Mouse (Mus musculus): ENCODE measurements around the gene Lactb.
A peak's percentile ranks its signal among the peaks of the same experiment; 100 is the strongest.

Gene Lactb

GRCm38 (mm10) chr9:66975239-66975645 lies at the start of gene Lactb:
Lactb (minus strand) TSS chr9:66975484.
- peak; percentile 93 to 96 for DNase-seq (ENCODE audit: low spot score in 2 of 2)

GRCm38 (mm10) chr9:67023371-67023770 lies 48.1 kb upstream of the Lactb start:
- no peak for DNase-seq (ENCODE audit: low spot score in 2 of 2)

GRCm38 (mm10) chr9:67020063-67020462 lies 44.8 kb upstream of the Lactb start:
- no peak for DNase-seq (ENCODE audit: low spot score in 2 of 2)

GRCm38 (mm10) chr9:67013501-67013900 lies 38.2 kb upstream of the Lactb start:
- DNase-seq (ENCODE audit: low spot score in 2 of 2): no peak

- DNase-seq (ENCODE audit: low spot score in 2 of 2): peak in 1 of 2 experiments; percentile 26
Measured at GRCm38 (mm10) chr9:67012470-67012869, 37.2 kb upstream of the Lactb start.

GRCm38 (mm10) chr9:67011483-67011882 lies 36.2 kb upstream of the Lactb start:
- DNase-seq (ENCODE audit: low spot score in 2 of 2): no peak

- no peak for DNase-seq (ENCODE audit: low spot score in 2 of 2)
Measured at GRCm38 (mm10) chr9:67008781-67009180, 33.5 kb upstream of the Lactb start.

- DNase-seq (ENCODE audit: low spot score in 2 of 2): no peak
Measured at GRCm38 (mm10) chr9:67006376-67006775, 31.1 kb upstream of the Lactb start.

DNA sequence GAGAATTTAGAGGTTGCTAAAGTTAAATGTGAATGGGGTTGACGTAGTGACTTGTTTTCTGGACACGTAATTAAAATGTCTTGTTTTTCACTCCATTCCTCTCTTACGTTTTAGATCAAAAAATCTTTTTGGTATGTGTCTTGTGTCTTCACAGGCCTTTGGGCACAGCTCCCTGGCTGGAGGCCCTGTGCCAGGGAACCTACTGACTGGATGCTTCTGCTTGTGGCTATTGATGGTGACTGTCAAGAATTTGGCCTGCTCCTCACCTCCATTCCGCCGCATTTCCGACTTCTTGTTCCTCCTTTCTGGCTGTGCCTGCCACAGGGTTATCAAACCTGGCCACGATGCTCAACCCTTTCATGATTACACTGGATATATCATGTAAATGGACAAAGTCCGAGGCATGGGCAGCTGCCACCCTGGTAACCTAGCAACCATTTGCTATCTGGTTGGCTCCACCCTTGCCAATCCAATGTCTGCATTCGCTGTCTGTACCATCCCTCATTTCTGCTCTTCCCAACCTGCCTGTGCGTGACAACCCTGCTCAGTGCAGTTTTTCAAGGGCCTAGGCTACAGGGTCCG lies 30.0 kb upstream of the Lactb start:
- no peak for DNase-seq (ENCODE audit: low spot score in 2 of 2)

GRCm38 (mm10) chr9:67003656-67004055 lies 28.4 kb upstream of the Lactb start:
- DNase-seq (ENCODE audit: low spot score in 2 of 2): no peak

GRCm38 (mm10) chr9:67003156-67003555 lies 27.9 kb upstream of the Lactb start:
- DNase-seq (ENCODE audit: low spot score in 2 of 2): no peak

DNA sequence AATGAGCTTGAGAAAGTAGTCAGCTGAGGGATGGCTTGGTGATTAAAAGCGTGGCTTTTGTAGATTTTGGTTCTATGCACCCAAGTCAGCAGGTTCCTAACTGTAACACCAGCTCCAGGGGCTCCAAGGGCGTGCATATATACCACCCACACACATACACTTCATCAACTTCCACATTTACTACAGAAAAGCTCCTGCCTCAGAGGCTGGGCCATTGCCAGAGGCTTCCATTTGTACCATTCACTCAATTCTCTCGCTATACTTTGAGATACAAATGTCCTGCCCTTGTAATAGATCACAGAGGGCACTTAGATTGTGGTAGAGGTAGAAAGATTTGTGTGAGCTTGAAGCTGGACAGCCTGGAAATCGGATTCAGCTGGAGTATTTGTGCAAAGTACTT lies 26.2 kb upstream of the Lactb start:
- DNase-seq (ENCODE audit: low spot score in 2 of 2): no peak

DNA sequence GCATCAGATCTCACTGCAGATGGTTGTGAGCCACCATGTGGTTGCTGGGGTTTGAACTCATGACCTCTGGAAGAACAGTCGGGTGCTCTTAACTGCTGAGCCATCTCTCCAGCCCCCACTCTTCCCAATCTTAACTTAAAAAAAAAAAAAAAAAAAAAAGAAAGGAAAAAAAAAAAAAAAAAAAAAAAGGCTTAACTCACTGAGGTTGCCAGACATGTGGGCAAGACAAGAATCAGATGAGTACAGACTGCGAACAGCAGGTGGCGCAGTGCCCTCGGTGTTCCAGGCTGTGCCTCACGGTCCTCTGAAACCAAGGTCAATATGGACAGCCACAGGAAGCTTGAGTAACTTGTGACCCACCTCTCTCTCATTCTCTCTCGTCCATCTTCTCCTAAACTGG lies 25.8 kb upstream of the Lactb start:
- peak; percentile 68 to 82 for DNase-seq (ENCODE audit: low spot score in 2 of 2)

DNA sequence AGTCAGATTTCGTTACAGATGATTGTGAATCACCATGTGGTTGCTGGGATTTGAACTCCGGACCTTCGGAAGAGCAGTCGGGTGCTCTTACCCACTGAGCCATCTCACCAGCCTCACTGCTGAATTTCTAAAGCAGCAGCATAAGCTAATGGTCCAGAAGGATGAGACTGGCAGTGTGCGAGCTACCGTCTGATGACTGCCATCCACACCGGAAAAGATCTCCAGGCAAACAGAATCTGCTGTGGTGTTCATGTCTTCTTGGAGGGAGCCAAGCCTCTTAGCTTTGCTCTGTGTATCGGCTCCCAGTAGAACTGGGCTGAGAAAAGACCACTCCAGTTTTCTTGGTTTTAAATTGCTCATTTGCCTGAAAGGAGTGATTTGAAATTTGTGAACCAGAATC lies 24.4 kb upstream of the Lactb start:
- no peak for DNase-seq (ENCODE audit: low spot score in 2 of 2)

- DNase-seq (ENCODE audit: low spot score in 2 of 2): no peak
Measured at GRCm38 (mm10) chr9:66991750-66992410, 16.6 kb upstream of the Lactb start.

DNA sequence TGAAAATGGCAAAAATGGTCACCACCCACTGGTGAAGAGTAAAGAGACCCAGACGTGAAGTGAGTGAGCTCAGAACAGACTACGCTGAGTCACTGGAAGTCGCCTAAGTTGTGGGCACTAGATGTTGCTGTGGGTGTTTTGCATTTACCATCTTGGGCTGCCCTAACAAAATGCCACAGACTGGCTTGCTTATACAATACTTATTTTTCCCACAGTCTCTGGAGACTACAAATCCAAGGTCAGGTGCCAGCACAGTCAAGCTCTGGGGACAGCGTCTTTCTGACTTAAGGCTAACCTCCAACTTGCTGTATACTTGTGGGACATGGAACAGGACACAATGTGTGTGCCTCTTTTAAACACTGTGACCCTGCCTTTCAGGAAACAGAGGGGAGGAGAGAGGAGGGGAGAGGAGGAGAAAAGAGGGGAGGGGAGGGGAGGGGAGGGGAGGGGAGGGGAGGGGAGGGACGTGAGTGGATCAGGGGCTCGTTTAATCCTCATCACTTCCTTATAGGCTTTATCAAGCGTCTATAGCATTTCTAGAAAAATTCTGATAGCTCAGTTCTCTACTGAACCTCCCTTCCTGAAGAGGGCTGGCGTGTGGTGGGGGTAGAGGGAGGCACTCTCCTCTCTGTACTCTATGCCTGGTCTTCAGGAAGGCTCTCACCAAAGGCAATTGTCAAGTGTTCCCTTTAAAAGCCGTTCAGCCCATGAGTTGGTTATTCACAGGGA lies 15.9 kb upstream of the Lactb start:
- DNase-seq (ENCODE audit: low spot score in 2 of 2): no peak

GRCm38 (mm10) chr9:66990046-66990445 lies 14.8 kb upstream of the Lactb start:
- DNase-seq (ENCODE audit: low spot score in 2 of 2): no peak

DNA sequence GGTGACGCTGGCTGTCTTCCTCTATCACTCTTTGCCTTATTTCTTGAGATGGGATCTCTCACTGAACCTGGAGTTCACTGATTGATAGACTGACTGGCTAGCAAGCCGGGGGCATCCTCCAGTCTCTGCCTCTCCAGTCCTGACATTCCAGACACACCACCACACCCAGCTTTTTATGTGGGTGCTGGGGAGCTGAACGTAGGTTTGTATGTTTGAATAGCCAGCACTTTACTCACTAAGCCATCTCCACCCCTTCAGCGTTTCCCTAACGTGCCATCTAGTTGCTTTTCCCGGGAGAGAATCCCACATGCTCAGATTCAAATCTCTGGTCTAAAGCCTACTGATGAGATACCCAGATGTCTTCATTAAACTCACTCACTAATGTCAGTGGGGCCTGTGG lies 14.3 kb upstream of the Lactb start:
- no peak for DNase-seq (ENCODE audit: low spot score in 2 of 2)

GRCm38 (mm10) chr9:66988888-66989414 lies 13.7 kb upstream of the Lactb start:
- no peak for DNase-seq (ENCODE audit: low spot score in 2 of 2)

- DNase-seq (ENCODE audit: low spot score in 2 of 2): no peak
Measured at GRCm38 (mm10) chr9:66988198-66988887, 13.1 kb upstream of the Lactb start.

DNA sequence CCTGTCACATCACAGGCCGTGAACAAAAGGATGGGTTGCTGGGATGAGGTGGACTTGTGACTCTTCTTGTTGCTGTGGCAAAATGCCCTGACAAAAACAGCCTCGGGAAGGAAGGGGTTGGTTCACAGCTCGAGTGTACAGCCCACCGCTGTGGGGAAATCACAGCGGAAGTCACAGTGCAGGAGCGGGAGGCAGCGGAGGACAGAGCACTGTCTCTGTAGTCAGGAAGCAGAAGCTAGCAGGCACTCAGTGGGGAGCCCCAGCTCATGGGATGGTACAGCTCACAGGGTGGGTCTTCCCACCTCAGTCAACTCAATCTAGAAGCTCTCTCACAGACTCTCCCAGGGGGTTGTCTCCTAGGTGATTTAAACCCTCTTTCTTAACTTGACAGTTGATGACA lies 10.1 kb upstream of the Lactb start:
- no peak for DNase-seq (ENCODE audit: low spot score in 2 of 2)

- no peak for DNase-seq (ENCODE audit: low spot score in 2 of 2)
Measured at GRCm38 (mm10) chr9:66982085-66982484, 6.8 kb upstream of the Lactb start.

All from urinary bladder, postnatal 36 days (tissue).